Mouse (Mus musculus) liver, embryonic 16.5 days (tissue): ENCODE measurements at regions not wholly inside any gene's neighbourhood (a gene's known extent, or its start where the extent isn't known, plus 50 kb on each side); places are given as distances from the start of the nearest gene placed in this dataset.

ENCODE experiments used
- ATAC-seq: fragments of 200-750 bp; cut with Nextera tagmentation; 2 replicates; pipeline ENCODE4 v1.8.0; 2017; ENCODE audit warnings: low read depth, mild to moderate bottlenecking, moderate number of reproducible peaks, moderate library complexity
- H3K27ac ChIP-seq: fragments of 300-500 bp; sonication (generic); 2 replicates; pipeline ENCODE4 v1.5.1; 2014; ENCODE audit warnings: mild to moderate bottlenecking, low read length
- H3K27me3 ChIP-seq: fragments of 300-500 bp; sonication (generic); 2 replicates; pipeline ENCODE4 v1.6.1; 2014; ENCODE audit warnings: low read depth, low read length, mixed read lengths; ENCODE audit not compliant: control insufficient read depth, insufficient read depth
- H3K36me3 ChIP-seq: fragments of 300-500 bp; sonication (generic); 2 replicates; pipeline ENCODE4 v1.6.1; 2014; ENCODE audit warnings: mild to moderate bottlenecking; ENCODE audit not compliant: control insufficient read depth, insufficient read depth
- H3K4me1 ChIP-seq: fragments of 300-500 bp; sonication (generic); 2 replicates; pipeline ENCODE4 v1.6.1; 2014; ENCODE audit warnings: low read depth, low read length, mixed read lengths; ENCODE audit not compliant: control insufficient read depth
- H3K4me2 ChIP-seq: fragments of 300-500 bp; sonication (generic); 2 replicates; pipeline ENCODE4 v1.6.1; 2014; ENCODE audit warnings: low read depth, low read length, mixed read lengths
- H3K4me3 ChIP-seq: fragments of 300-500 bp; sonication (generic); 2 replicates; pipeline ENCODE4 v1.5.1; 2014; ENCODE audit warnings: low read depth, mild to moderate bottlenecking, low read length
- H3K9ac ChIP-seq: fragments of 300-500 bp; sonication (generic); 2 replicates; pipeline ENCODE4 v1.6.1; 2014; ENCODE audit warnings: low read depth, low read length
- H3K9me3 ChIP-seq: fragments of 300-500 bp; sonication (generic); replicated peaks from 2 replicates; pipeline ENCODE4 v1.6.1; 2016; ENCODE audit warnings: low read length; ENCODE audit not compliant: control insufficient read depth
- WGBS: fragments of 180-500 bp; shearing (Covaris S2); extraction: QIAGEN DNeasy Blood & Tissue Kit; methylation state at CpG from one replicate; pipeline ENCODE4 v1.1.7; 2014; ENCODE audit not compliant: insufficient replicate concordance; 5-methylcytosine and 5-hydroxymethylcytosine counted together

- ATAC-seq = no peak
- Histone ChIP-seq H3K4me2 (no peak overlapping the region), H3K9me3 (no peaks in the 10 kb centered on the region), H3K4me1 (no peaks in the 10 kb centered on the region), H3K9ac (no peak overlapping the region), H3K36me3 (no peaks in the 10 kb centered on the region), H3K4me3 (no peak overlapping the region), H3K27me3 (no peaks in the 10 kb centered on the region; the same call in 1 of the 2 replicates), H3K27ac (no peak overlapping the region)
- 6% methylated on average over 15 of the region's 15 CpGs for WGBS
These were observed 58.8 kb upstream of the Dlk1 start for GRCm38 (mm10) chr12:109393795-109394194.

GRCm38 (mm10) chr12:109394396-109394795 is 58.2 kb upstream of the Dlk1 start:
- ATAC-seq = no peak
- 81% methylated on average over 11 of the region's 11 CpGs for WGBS

GRCm38 (mm10) chr12:109396614-109397013 is 56.0 kb upstream of the Dlk1 start:
- no peak overlapping the region for H3K4me3 ChIP-seq
- H3K27me3 ChIP-seq = no peaks in the 10 kb centered on the region; the same call in 1 of the 2 replicates
- no peaks in the 10 kb centered on the region for H3K36me3 ChIP-seq
- H3K4me2 ChIP-seq = no peak overlapping the region
- H3K27ac ChIP-seq = no peak overlapping the region
- 57% methylated on average over 6 of the region's 6 CpGs for WGBS
- no peak for ATAC-seq
- no peak overlapping the region for H3K9ac ChIP-seq
- no peaks in the 10 kb centered on the region for H3K9me3 ChIP-seq
- H3K4me1 ChIP-seq = no peaks in the 10 kb centered on the region

More at GRCm38 (mm10) chr12:109394396-109394795, 58.2 kb upstream of the Dlk1 start:
- Histone ChIP-seq H3K9me3 (no peaks in the 10 kb centered on the region), H3K9ac (no peak overlapping the region), H3K4me3 (no peak overlapping the region), H3K36me3 (no peaks in the 10 kb centered on the region), H3K4me1 (no peaks in the 10 kb centered on the region), H3K27me3 (no peaks in the 10 kb centered on the region; the same call in 1 of the 2 replicates), H3K27ac (no peak overlapping the region), H3K4me2 (no peak overlapping the region)

- Histone ChIP-seq H3K27me3 (no peaks in the 10 kb centered on the region; the same call in 1 of the 2 replicates), H3K27ac (no peak overlapping the region), H3K9me3 (no peaks in the 10 kb centered on the region), H3K4me3 (no peak overlapping the region), H3K4me1 (peaks cover 2% of the 10 kb centered on the region; the same call in 1 of the 2 replicates), H3K9ac (no peak overlapping the region), H3K36me3 (no peaks in the 10 kb centered on the region), H3K4me2 (no peak overlapping the region)
- ATAC-seq = no peak
- WGBS = 61% methylated on average over 12 of the region's 12 CpGs
These were observed 55.2 kb upstream of the Dlk1 start for GRCm38 (mm10) chr12:109397175-109398058.

DNA sequence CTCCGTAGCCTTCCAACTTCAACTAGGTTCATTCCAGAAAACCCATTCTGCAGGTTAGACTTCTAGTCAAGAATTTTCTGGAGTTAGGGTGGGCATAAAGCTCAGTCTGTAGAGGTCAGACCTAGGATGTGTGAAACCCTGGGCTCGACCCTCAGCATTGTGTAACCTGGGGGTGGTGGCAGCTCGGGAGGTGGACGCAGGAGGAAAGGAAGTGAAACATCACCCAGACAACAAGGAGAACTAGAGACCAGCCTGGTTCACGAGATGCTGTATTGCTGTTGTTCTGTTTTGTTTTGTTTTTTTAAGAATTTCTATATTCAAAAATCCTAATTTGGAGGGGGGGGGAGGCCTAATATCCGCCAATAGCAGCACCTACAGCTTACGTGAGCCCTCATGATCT is 54.1 kb upstream of the Dlk1 start:
- no peaks in the 10 kb centered on the region for H3K9me3 ChIP-seq

GRCm38 (mm10) chr12:109398951-109399350 is 53.7 kb upstream of the Dlk1 start:
- WGBS = 7% methylated on average over 6 of the region's 6 CpGs
- Histone ChIP-seq H3K4me2 (no peak overlapping the region), H3K9ac (no peak overlapping the region), H3K4me3 (no peak overlapping the region), H3K9me3 (no peaks in the 10 kb centered on the region), H3K27me3 (no peaks in the 10 kb centered on the region), H3K36me3 (no peaks in the 10 kb centered on the region), H3K27ac (no peak overlapping the region), H3K4me1 (peaks cover 3% of the 10 kb centered on the region; the same call in 1 of the 2 replicates)
- peak; percentile 31; the same call in 1 of the 2 replicates for ATAC-seq

More for the DNA sequence above, 54.1 kb upstream of the Dlk1 start:
- H3K27me3 ChIP-seq = no peaks in the 10 kb centered on the region
- H3K4me3 ChIP-seq = no peak overlapping the region
- H3K4me1 ChIP-seq = peaks cover 3% of the 10 kb centered on the region; the same call in 1 of the 2 replicates
- no peaks in the 10 kb centered on the region for H3K36me3 ChIP-seq
- H3K9ac ChIP-seq = no peak overlapping the region
- 46% methylated on average over 7 of the region's 7 CpGs for WGBS
- no peak overlapping the region for H3K27ac ChIP-seq
- ATAC-seq = no peak
- H3K4me2 ChIP-seq = no peak overlapping the region

DNA sequence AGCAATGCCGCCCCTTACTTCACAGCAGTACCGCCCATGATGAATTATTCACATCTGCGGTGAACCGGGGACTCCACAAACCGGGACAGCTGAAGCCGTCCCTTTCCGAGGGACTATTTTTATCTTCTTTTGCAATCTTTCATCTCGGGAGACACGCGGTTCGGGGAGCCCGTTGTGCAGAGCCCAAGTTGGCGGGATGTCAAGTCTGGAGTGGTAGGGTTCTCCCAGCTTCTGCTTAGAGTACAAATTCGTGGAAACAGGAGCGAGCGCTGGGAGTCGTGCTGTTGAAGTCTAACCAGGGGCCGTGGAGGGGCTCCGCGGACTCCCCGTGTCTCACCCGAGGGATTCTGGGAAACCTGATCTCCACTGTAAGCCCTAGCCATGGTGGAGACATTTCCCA is 53.0 kb upstream of the Dlk1 start:
- no peak for ATAC-seq
- H3K27ac ChIP-seq = no peak overlapping the region
- 21% methylated on average over 22 of the region's 22 CpGs for whole genome bisulfite sequencing

DNA sequence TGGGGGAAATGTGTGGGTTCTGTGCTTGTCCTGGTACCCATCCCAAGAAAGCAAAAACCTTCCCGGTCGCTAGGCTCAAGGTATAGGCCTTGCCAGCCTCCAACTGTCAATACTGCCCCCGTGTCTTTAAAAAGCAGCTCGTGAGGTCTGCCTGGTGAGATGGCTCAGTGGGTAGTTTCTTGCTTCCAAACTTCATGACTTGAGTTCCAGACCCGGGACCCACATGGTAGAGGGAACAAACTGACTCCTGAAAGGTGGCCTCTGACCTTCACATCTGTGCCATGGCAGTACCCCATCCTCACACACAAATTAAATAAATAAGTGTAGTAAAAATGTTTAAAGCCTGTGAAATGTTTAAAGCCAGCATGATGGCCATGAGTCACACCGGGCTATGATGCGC is 52.6 kb upstream of the Dlk1 start:
- no peaks in the 10 kb centered on the region for H3K27me3 ChIP-seq
- WGBS = 75% methylated on average over 7 of the region's 7 CpGs
- no peak overlapping the region for H3K9ac ChIP-seq
- H3K36me3 ChIP-seq = no peaks in the 10 kb centered on the region
- no peak overlapping the region for H3K4me2 ChIP-seq
- no peaks in the 10 kb centered on the region for H3K9me3 ChIP-seq
- ATAC-seq = no peak
- H3K4me1 ChIP-seq = peaks cover 3% of the 10 kb centered on the region; the same call in 1 of the 2 replicates
- H3K4me3 ChIP-seq = no peak overlapping the region
- H3K27ac ChIP-seq = no peak overlapping the region

More for the DNA sequence above, 53.0 kb upstream of the Dlk1 start:
- Histone ChIP-seq H3K4me3 (no peak overlapping the region), H3K4me2 (no peak overlapping the region), H3K36me3 (no peaks in the 10 kb centered on the region), H3K9ac (no peak overlapping the region), H3K9me3 (no peaks in the 10 kb centered on the region), H3K4me1 (peaks cover 3% of the 10 kb centered on the region; the same call in 1 of the 2 replicates), H3K27me3 (no peaks in the 10 kb centered on the region)

GRCm38 (mm10) chr12:109400936-109401586 is 51.6 kb upstream of the Dlk1 start:
- Histone ChIP-seq H3K36me3 (no peaks in the 10 kb centered on the region), H3K9ac (no peak overlapping the region), H3K27ac (no peak overlapping the region), H3K27me3 (no peaks in the 10 kb centered on the region), H3K9me3 (no peaks in the 10 kb centered on the region), H3K4me1 (peaks cover 3% of the 10 kb centered on the region; the same call in 1 of the 2 replicates), H3K4me2 (no peak overlapping the region), H3K4me3 (no peak overlapping the region)
- ATAC-seq = no peak
- WGBS = 32% methylated on average over 15 of the region's 15 CpGs
